Mouse (Mus musculus) bone marrow macrophage, adult 2 months (primary cell): ENCODE measurements around the gene Itih5.

ENCODE experiments used
- CTCF ChIP-seq: IDR thresholded peaks from 2 replicates; pipeline ENCODE4 v1.5.1; 2012; ENCODE audit warnings: low read depth, mild to moderate bottlenecking, low read length, moderate library complexity
- POLR2A ChIP-seq: IDR thresholded peaks from 2 replicates; pipeline ENCODE4 v1.6.1; 2012; ENCODE audit warnings: mild to moderate bottlenecking, low read depth, low read length, borderline replicate concordance

GRCm38 (mm10) chr2:10251466-10251865, 98.1 kb downstream of the Itih5 start:
- TF ChIP-seq CTCF, result no peak
- TF ChIP-seq POLR2A, result no peak
